Mouse (Mus musculus) ES-E14 (cell line): ENCODE results near the gene Cln6.

Source experiments
- CHD2 ChIP-seq: IDR thresholded peaks from 2 replicates; pipeline ENCODE4 v1.6.1; 2014; ENCODE audit warnings: mild to moderate bottlenecking, low read depth, low read length, inconsistent platforms
- HCFC1 ChIP-seq: IDR thresholded peaks from 2 replicates; pipeline ENCODE4 v1.6.1; 2012; ENCODE audit warnings: low read length, inconsistent platforms, borderline replicate concordance; ENCODE audit not compliant: insufficient read depth
- MAFK ChIP-seq: IDR thresholded peaks from 2 replicates; pipeline ENCODE4 v1.6.1; 2014; ENCODE audit warnings: mild to moderate bottlenecking, low read depth, low read length, inconsistent platforms; ENCODE audit not compliant: insufficient read depth
- ZC3H11A ChIP-seq: IDR thresholded peaks from 2 replicates; pipeline ENCODE4 v1.6.1; 2012; ENCODE audit warnings: low read depth, mild to moderate bottlenecking, inconsistent platforms, low read length, borderline replicate concordance

DNA sequence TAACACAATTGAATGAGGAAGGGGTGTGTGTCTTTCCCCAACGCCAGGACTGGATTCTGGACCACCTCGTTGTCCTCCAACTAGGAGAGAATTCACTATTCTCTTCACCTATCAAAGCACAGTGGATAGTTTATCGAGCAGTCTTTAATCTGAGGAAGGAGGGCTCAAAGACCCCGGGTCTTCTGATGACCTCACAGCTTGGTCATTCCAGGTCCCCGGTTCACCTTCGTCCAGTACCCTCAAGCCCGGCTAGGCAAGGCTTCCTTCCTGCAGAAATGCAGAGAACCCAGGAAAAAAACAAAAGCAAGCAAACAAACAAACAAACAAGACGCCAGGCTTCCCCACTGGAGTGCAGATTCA lies 459 bp upstream of the Cln6 start:
- TF ChIP-seq ZC3H11A (no peak), MAFK (no peak), CHD2 (no peak), HCFC1 (no peak)
